Mouse (Mus musculus) Muller cell, postnatal 12 days (primary cell): ENCODE measurements around the gene Mrpl2.

ENCODE experiments used
- DNase-seq: peaks from one replicate; pipeline ENCODE4 v3.0.0-alpha.2; 2015; ENCODE audit errors: inconsistent ontology term

Gene Mrpl2

DNA sequence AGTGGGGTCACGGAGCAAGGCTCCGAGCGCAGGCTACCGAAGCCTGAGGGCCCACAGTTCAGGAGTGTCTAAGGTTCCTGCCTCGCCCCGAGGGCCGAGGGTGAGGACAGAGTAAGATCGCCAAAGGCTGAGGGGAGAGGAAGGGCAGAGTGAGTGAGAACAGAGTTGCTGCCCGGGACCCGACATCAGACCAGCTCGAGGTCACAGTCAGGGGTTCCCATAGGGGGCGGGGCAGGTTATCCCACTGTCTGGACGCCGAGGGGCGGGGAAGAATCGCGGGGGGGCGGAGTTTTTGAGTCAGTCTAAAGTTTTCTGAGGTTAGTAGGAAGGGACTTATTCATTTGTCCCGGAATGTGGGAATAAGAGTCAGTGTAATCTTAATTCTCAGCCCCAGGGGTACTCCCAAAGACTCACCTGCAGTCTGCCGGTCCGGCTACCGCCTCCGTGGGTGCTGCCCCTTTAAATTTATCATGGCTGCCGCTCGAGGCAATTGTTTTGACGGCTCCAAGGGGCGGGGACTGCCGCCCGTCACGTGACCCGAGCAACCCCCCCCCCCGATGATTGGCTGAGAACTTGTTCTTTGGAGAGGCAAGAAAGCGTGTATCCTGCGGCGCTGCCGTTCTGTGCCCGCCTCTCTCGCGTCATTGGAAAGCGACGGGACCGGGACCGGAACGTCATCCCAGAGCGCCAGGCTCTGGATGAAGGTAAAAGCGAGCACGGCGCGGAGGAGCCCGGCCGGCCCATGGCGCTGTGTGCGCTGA, at the start of gene Mrpl2, which contains the start of gene Klc4:
Gene Mrpl2 (plus strand): TSS at position 669 of the 761 bp plus-strand sequence.
Gene Klc4 (minus strand): TSS at position 462 of the 761 bp plus-strand sequence.
- peak; percentile 99 for DNase-seq

- DNase-seq = no peak
These were observed 48.1 kb upstream of the Mrpl2 start for GRCm38 (mm10) chr17:46597956-46598355.

DNA sequence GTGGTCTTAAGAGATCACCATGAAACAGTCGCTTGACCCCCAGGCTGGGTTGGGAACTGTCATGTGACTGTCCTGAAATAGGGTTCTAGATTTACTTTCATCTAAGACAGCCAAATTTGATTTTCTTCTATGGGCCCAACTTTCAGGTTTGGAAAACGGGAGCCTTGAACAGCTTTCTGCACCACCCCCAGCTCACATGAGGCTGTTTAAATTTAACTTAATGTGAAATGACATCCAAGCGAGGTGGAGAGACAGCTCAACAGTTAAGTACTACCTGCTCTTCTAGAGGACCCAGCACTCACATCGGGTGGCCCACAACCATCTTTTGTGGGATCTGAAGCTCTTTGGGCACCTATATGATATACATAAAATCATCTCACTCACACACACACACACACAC, 47.1 kb upstream of the Mrpl2 start:
- DNase-seq = no peak

DNA sequence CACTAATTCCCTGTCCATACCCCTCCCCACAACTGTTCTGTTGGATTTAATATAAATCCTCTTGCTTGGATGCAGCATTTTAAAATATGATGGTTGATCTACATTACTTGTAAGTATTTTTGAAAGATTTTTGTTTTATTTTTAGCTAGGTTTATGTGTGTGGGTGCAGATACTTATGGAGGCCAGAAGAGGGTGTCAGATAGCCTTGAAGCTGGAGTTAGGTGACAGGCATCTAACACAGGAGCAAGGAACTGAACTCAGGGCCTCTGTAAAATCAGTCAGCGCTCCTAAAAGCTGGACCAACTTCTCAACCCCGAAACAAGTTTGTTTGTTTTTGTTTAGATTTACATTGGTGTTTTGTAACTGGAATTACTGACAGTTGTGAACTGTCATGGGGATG, 45.5 kb upstream of the Mrpl2 start:
- no peak for DNase-seq

- no peak for DNase-seq
These were observed 43.8 kb upstream of the Mrpl2 start for GRCm38 (mm10) chr17:46602212-46602611.

DNA sequence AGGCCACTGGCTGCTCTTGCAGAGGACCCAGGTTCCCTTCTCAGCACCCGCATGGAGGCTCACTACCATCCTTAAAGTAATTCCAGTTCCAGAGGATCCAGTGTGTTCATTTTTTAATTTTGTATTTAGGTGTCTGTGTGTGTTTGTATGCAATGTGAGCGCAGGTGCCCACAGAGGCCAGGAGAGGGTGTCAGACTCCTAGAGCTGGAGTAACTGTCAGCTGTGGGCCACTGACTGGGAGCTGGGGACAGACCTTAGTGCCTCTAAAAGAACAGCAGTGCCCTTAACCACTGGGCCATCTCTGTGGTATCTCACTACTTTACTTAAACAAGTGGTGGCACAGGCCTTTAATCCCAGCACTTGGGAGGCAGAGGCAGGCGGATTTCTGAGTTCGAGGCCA, 42.8 kb upstream of the Mrpl2 start:
- DNase-seq = no peak

DNA sequence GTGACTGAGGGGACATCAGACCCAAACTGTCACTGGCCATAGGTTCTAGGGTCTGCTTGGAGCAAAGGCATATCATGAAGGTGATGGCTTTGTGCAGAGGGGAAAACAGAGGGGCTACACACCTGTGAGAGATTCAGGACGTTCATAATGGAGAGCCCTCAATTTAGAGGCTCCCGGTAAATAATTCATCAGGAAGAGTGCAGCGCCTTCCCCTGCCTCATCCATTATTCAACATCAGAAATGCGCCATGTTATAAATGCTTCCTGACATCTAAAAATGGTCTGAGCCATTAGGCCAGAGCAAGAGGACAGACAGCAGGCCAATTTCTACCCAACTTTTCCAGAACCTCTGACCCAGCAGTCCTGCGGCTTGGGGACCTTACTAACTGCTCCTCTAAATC, 40.9 kb upstream of the Mrpl2 start:
- no peak for DNase-seq

GRCm38 (mm10) chr17:46605987-46606386, 40.0 kb upstream of the Mrpl2 start:
- no peak for DNase-seq

- no peak for DNase-seq
These were observed 36.1 kb upstream of the Mrpl2 start for GRCm38 (mm10) chr17:46609721-46610514.

DNA sequence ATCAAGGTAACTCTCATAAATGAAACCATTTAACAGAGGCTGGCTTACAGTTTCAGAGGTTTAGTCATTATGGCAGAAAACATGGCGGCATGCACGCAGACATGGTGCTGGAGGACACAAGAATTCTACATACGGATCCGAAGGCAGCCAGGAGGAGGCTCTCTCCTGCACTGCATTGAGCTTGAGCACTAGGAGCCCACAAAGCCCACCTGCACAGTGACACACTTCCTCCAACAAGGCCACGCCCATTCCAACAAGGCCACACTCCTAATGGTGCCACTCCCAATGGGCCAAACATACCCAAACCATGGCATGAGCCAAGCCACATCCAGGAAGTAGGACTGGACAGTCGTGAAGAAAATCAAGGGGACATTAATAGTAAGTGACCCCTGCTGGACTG, 34.7 kb upstream of the Mrpl2 start:
- no peak for DNase-seq

DNA sequence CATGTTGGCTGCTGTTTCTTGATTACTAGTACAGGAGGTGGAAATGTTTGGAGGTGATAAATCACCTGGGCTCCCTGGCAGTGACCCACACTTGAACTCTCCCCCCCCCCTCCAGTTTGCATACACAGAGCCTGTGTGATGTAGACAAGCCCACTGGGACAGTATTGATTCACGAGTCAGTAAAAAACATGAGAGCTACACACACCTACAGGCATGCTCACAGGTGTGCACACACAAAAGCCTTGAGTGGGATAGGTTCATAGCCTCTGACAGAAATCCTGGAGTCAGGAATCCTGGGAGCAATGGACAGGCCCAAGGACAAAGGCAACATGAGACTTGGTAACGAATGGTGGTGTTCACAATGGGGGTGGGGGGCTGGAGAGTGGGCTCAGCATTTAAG, 33.8 kb upstream of the Mrpl2 start:
- DNase-seq = no peak

- DNase-seq = peak; percentile 71
These were observed 33.2 kb upstream of the Mrpl2 start for GRCm38 (mm10) chr17:46612820-46613219.

DNA sequence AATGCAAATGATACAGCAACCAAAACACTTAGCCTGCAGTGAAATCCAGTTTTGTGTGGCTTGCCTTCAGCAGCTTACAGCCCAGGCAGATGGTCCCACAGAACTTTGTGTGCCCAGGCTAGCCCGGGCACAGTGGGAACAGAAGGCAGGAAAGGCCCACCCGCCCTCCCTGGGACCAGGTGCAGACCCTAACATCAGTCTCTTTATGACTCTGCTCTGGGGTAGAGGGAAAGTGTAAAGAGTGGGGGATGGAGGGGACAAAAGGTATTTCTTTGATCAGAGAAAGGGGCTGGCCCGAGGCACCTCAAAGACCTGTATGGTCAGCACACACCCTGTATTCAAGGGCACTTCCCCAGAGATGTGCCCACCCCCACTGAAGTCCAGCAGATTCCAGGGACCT, 32.8 kb upstream of the Mrpl2 start:
- no peak for DNase-seq

DNA sequence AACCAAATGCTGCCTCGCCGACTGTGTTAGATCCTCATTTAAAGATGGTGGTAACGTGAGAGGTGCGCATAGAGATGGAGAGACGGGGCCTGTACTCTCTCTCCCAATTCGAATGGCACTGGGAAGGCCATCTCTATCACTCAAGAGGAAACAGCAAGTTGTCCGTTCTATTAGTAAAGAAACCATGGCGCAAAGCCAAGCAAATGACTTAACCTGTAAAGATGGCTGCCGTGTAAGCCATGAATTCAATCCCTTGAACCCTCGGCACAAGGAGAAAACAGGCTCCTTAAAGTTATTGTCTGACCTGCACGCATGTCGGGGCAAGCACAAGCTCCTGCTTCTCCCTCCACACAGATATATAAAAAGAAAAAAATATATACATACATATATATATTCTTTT, 28.2 kb upstream of the Mrpl2 start:
- DNase-seq = no peak

DNA sequence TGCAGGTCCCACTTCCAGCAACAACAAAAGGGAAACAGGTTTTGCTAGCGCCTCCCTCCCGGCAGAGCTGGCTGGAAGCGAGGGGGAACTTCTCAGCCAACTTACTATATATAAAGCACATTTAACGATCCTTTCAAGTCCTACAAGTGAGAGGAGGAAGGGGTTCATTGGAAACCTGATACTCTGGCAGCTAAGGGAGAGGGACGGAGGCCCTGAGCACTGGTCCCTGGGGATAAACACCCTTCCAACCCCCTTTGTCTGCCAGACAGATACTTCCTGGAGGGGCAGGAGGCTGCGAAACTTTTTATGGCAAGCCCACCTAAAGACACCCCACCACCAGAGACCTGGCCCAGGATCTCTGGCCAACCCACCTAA, 27.6 kb upstream of the Mrpl2 start:
- no peak for DNase-seq

DNA sequence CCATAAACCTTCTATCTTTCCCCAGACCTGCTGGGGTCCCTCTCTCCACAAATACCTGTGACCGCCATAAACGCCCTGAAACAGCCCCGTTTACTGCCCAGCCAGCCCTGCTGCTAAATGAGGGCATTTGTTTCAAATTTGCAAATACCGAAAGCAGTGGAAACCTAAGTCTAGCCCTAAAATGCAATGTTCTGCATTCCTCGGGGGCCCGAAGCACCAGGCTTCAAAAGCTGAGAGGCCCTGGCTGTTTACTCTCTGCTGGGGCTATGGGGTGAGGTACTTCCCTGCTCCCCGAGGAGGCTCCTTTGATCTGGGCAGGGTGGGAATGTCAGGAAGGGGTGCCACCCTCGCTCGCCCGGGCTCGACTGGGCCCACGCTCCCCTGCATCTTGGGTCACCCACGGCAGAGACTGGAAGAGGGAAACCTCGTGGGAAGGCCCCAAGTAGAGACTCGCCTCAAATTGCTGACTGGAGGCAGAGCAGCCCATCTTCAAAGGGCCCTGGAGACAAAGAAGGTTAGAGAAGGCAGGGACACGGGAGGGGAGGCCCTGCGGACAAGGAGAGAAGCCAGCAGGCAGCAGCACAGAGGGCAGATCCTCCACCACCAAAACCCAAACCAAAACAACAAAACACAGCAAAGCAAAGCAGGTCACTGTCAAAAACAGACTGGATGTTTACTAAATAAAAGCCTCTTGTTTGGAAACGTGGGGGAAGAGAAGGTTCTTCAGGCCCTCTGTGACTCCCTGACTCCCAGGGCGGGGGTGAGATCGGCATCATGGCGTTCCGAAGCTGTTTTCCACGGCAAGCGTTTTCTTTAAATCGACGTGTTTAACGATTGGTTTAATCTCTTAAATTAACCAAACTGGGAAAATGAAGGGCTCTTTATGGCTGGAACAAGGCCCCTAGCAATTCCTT, 27.0 kb upstream of the Mrpl2 start:
- peak; percentile 61 for DNase-seq

- DNase-seq = no peak
These were observed 26.2 kb upstream of the Mrpl2 start for GRCm38 (mm10) chr17:46619683-46620357.

DNA sequence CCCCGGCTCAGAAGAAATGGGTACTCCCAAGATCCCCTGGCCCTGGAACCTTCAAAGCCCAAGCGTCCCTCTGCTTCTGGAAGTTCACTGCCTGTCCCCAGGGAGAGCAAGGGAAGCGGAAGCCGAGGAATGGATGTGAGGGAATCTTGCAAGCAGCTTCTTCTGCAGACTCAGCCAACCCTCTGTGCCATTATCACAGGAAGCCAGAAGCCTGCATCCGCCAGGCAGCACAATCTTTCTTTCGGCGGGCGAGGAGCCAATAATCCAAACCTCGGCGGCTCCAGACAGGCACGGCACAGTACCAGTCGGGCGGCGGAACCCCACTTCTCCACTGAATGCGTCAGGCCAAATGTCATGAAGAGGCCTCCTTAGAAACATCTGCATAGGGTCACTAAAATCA, 24.7 kb upstream of the Mrpl2 start:
- no peak for DNase-seq

DNA sequence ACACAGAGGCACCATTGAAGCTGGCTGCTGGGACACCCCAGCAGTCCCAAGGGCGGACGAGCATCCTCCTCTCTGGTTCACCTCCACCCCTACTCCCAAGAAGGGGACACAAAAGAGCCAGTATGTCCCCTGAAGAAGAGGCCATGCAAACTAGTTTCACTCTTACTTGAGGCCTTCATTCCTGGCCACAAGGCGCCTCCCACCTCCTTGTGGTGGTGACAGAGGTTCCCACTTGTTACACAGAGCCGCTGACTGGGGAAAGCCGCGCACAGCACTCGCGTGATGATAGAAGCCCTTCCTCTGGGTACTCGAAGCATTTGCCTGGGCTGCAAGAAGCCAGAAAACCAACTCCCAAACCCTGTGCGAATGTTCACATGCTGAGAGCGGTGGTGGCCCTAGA, 23.8 kb upstream of the Mrpl2 start:
- no peak for DNase-seq

DNA sequence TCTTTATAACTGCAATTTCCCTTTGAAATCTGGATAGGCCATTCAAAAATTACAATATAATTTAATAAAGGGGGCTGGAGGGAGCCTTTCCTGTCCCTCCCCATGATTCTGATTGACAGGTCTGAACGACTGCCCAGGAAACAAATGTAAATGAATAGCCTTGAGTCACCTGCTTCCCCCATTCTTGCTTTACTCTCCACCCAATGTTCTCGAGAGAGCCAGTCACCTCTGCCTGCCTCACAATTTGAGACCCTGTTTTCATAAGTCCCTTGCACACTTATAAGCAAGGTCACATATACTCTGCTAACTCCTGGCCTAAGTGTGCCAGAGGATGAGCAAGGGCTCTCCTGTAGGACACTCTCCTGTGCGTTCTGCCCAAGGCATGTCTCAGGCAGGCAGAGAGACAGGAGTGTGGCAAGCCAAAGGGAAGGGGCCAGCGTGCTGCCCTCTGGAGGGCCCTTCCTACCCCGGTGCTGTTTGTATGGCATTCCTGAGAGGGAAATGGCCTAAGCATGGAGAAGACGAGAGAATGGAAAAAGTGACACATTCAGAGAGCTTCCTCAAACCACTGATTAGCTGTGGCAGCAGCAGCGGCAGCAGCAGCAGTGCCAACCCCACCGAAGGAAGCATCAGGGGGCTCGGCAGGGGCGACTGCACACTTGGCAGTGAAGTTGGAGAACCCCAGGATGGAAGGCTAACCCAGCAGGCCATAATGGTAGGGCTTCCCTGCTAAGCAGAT, 22.0 kb upstream of the Mrpl2 start:
- peak; percentile 93 for DNase-seq

DNA sequence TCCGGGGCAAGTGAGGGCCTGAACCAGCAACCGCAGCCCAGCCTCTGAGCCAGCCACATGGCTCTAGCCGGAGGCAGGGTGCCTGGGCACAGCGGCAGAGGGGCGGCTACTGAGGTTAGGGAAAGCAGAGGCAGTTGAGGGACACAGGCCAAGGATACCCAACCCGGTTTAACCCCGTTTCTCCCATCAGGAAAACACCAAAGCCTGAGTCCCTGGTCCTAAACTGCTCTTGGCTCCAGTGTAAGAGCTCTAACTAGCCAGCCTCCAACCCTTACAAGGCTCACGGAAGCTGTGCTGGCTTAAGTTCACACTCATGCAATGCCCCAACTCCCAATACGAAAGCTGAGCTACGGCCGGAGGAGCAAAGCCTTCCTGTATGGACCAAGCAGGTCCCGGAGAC, 21.4 kb upstream of the Mrpl2 start:
- no peak for DNase-seq
